Mouse (Mus musculus) neural tube, embryonic 13.5 days (tissue): ENCODE measurements around the gene Gpr68. TPM values are rescaled to one million over a fixed set of nuclear protein-coding genes. Genes with fewer than 3 reads are reported as not detected.

Experiments used
- ATAC-seq: fragments of 200-750 bp; cut with Nextera tagmentation; 2 replicates; pipeline ENCODE4 v1.8.0; 2017; ENCODE audit warnings: low read depth, mild to moderate bottlenecking, moderate TSS enrichment, moderate library complexity
- H3K27ac ChIP-seq: fragments of 300-500 bp; sonication (generic); replicated peaks from 2 replicates; pipeline ENCODE4 v1.5.1; 2015; ENCODE audit warnings: moderate library complexity, mild to moderate bottlenecking, inconsistent platforms
- H3K27me3 ChIP-seq: fragments of 300-500 bp; sonication (generic); 2 replicates; pipeline ENCODE4 v1.6.1; 2015; ENCODE audit warnings: mild to moderate bottlenecking, inconsistent platforms
- H3K36me3 ChIP-seq: fragments of 300-500 bp; sonication (generic); 2 replicates; pipeline ENCODE4 v1.6.1; 2015; ENCODE audit warnings: mild to moderate bottlenecking, inconsistent platforms
- H3K4me1 ChIP-seq: fragments of 300-500 bp; sonication (generic); replicated peaks from 2 replicates; pipeline ENCODE4 v1.6.1; 2015; ENCODE audit warnings: inconsistent platforms
- H3K4me2 ChIP-seq: fragments of 300-500 bp; sonication (generic); 2 replicates; pipeline ENCODE4 v1.6.1; 2015; ENCODE audit warnings: inconsistent platforms, mild to moderate bottlenecking, moderate library complexity
- H3K4me3 ChIP-seq: fragments of 300-500 bp; sonication (generic); 2 replicates; pipeline ENCODE4 v1.5.1; 2015; ENCODE audit warnings: mild to moderate bottlenecking, inconsistent platforms
- H3K9ac ChIP-seq: fragments of 300-500 bp; sonication (generic); 2 replicates; pipeline ENCODE4 v1.6.1; 2015; ENCODE audit warnings: moderate library complexity, mild to moderate bottlenecking, inconsistent platforms
- H3K9me3 ChIP-seq: fragments of 300-500 bp; sonication (generic); 2 replicates; pipeline ENCODE4 v1.6.1; 2016; ENCODE audit warnings: inconsistent platforms
- WGBS: fragments of 180-500 bp; shearing (Covaris S2); methylation state at CpG from one replicate; pipeline ENCODE4 v1.1.7; 2015; 5-methylcytosine and 5-hydroxymethylcytosine counted together
- polyA plus RNA-seq: library from polyadenylated mRNA; unstranded; fragments of >200 nt; fragmentation: Nextera tagmentation; extraction: Ambion mirVana; gene quantifications from 2 replicates; pipeline ENCODE4 v1.2.1, GENCODE M21; 2015

Gene Gpr68
- polyA plus RNA-seq, 1 experiment from 2014 or later, result 2.2 TPM

- Histone ChIP-seq H3K27ac (no peak overlapping the region), H3K36me3 (no peaks in the 10 kb centered on the region), H3K4me1 (0 out of 2 replicates have a peak, but pooled peaks cover 7% of the 10 kb centered on the region), H3K9ac (no peak overlapping the region), H3K9me3 (no peaks in the 10 kb centered on the region), H3K27me3 (no peaks in the 10 kb centered on the region), H3K4me2 (no peak overlapping the region), H3K4me3 (no peak overlapping the region)
- 88% methylated on average over 3 of the region's 3 CpGs for WGBS
- ATAC-seq, result no peak
Measured at GRCm38 (mm10) chr12:100885585-100885984, 22.4 kb downstream of the Gpr68 start.

- no peaks in the 10 kb centered on the region for H3K27me3 ChIP-seq
- no peak overlapping the region for H3K4me2 ChIP-seq
- no peak for ATAC-seq
- H3K9ac ChIP-seq, result no peak overlapping the region
- H3K27ac ChIP-seq, result no peak overlapping the region
- 80% methylated on average over 7 of the region's 7 CpGs for WGBS
- H3K36me3 ChIP-seq, result no peaks in the 10 kb centered on the region
- H3K9me3 ChIP-seq, result no peaks in the 10 kb centered on the region
- 0 out of 2 replicates have a peak, but pooled peaks cover 6% of the 10 kb centered on the region for H3K4me1 ChIP-seq
- no peak overlapping the region for H3K4me3 ChIP-seq
Measured at GRCm38 (mm10) chr12:100883168-100883567, 24.8 kb downstream of the Gpr68 start.

- no peaks in the 10 kb centered on the region for H3K4me1 ChIP-seq
- no peak overlapping the region for H3K9ac ChIP-seq
- no peaks in the 10 kb centered on the region for H3K36me3 ChIP-seq
- ATAC-seq, result no peak
- no peak overlapping the region for H3K4me2 ChIP-seq
- WGBS, result 94% methylated on average over 16 of the region's 16 CpGs
- no peaks in the 10 kb centered on the region for H3K27me3 ChIP-seq
- no peak overlapping the region for H3K4me3 ChIP-seq
- H3K9me3 ChIP-seq, result no peaks in the 10 kb centered on the region
- no peak overlapping the region for H3K27ac ChIP-seq
Measured at GRCm38 (mm10) chr12:100878556-100878955, 29.4 kb downstream of the Gpr68 start.

- Histone ChIP-seq H3K27ac (no peak overlapping the region), H3K4me3 (no peak overlapping the region), H3K4me1 (no peaks in the 10 kb centered on the region), H3K4me2 (no peak overlapping the region), H3K36me3 (no peaks in the 10 kb centered on the region), H3K27me3 (no peaks in the 10 kb centered on the region), H3K9ac (no peak overlapping the region), H3K9me3 (no peaks in the 10 kb centered on the region)
- no peak for ATAC-seq
- 76% methylated on average over 6 of the region's 6 CpGs for WGBS
Measured at GRCm38 (mm10) chr12:100877936-100878335, 30.1 kb downstream of the Gpr68 start.

- Histone ChIP-seq H3K4me3 (no peak overlapping the region), H3K27ac (no peak overlapping the region), H3K4me1 (no peaks in the 10 kb centered on the region), H3K27me3 (no peaks in the 10 kb centered on the region), H3K9me3 (no peaks in the 10 kb centered on the region), H3K4me2 (no peak overlapping the region), H3K36me3 (no peaks in the 10 kb centered on the region), H3K9ac (no peak overlapping the region)
- no peak for ATAC-seq
- 75% methylated on average over 6 of the region's 6 CpGs for WGBS
Measured at GRCm38 (mm10) chr12:100875960-100876359, 32.0 kb downstream of the Gpr68 start.

GRCm38 (mm10) chr12:100875553-100875952, 32.4 kb downstream of the Gpr68 start:
- no peak overlapping the region for H3K4me3 ChIP-seq
- no peaks in the 10 kb centered on the region for H3K36me3 ChIP-seq
- H3K27me3 ChIP-seq, result no peaks in the 10 kb centered on the region
- 52% methylated on average over 3 of the region's 3 CpGs for WGBS
- no peak overlapping the region for H3K4me2 ChIP-seq
- no peak overlapping the region for H3K27ac ChIP-seq
- no peaks in the 10 kb centered on the region for H3K9me3 ChIP-seq
- no peaks in the 10 kb centered on the region for H3K4me1 ChIP-seq
- ATAC-seq, result no peak
- no peak overlapping the region for H3K9ac ChIP-seq

GRCm38 (mm10) chr12:100873612-100874011, 34.4 kb downstream of the Gpr68 start:
- Histone ChIP-seq H3K36me3 (no peaks in the 10 kb centered on the region), H3K27ac (no peak overlapping the region), H3K4me3 (no peak overlapping the region), H3K4me1 (no peaks in the 10 kb centered on the region), H3K4me2 (no peak overlapping the region), H3K9me3 (0 out of 2 replicates have a peak, but pooled peaks cover 4% of the 10 kb centered on the region), H3K9ac (no peak overlapping the region), H3K27me3 (no peaks in the 10 kb centered on the region)
- ATAC-seq, result no peak
- WGBS, result 79% methylated on average over 3 of the region's 3 CpGs

- Histone ChIP-seq H3K27me3 (no peaks in the 10 kb centered on the region), H3K27ac (no peak overlapping the region), H3K36me3 (no peaks in the 10 kb centered on the region), H3K9ac (no peak overlapping the region), H3K9me3 (0 out of 2 replicates have a peak, but pooled peaks cover 4% of the 10 kb centered on the region), H3K4me3 (no peak overlapping the region), H3K4me2 (no peak overlapping the region), H3K4me1 (no peaks in the 10 kb centered on the region)
- ATAC-seq, result no peak
- WGBS, result 85% methylated on average over 2 of the region's 2 CpGs
Measured at GRCm38 (mm10) chr12:100871841-100872240, 36.2 kb downstream of the Gpr68 start.

GRCm38 (mm10) chr12:100871234-100871633, 36.8 kb downstream of the Gpr68 start:
- no peak for ATAC-seq
- H3K36me3 ChIP-seq, result no peaks in the 10 kb centered on the region
- WGBS, result 89% methylated on average over 6 of the region's 6 CpGs
- 0 out of 2 replicates have a peak, but pooled peaks cover 4% of the 10 kb centered on the region for H3K9me3 ChIP-seq
- H3K4me1 ChIP-seq, result no peaks in the 10 kb centered on the region
- no peak overlapping the region for H3K4me2 ChIP-seq
- H3K9ac ChIP-seq, result no peak overlapping the region
- H3K27ac ChIP-seq, result no peak overlapping the region
- H3K27me3 ChIP-seq, result no peaks in the 10 kb centered on the region
- no peak overlapping the region for H3K4me3 ChIP-seq

GRCm38 (mm10) chr12:100868049-100868622, 39.9 kb downstream of the Gpr68 start:
- Histone ChIP-seq H3K27ac (no peak overlapping the region), H3K9me3 (0 out of 2 replicates have a peak, but pooled peaks cover 4% of the 10 kb centered on the region), H3K4me3 (no peak overlapping the region), H3K36me3 (no peaks in the 10 kb centered on the region), H3K27me3 (no peaks in the 10 kb centered on the region), H3K4me1 (peaks cover 12% of the 10 kb centered on the region; the same call in 1 of the 2 replicates), H3K9ac (no peak overlapping the region), H3K4me2 (no peak overlapping the region)
- WGBS, result 55% methylated on average over 4 of the region's 4 CpGs
- no peak for ATAC-seq

- H3K4me1 ChIP-seq, result peaks cover 12% of the 10 kb centered on the region; the same call in 1 of the 2 replicates
- no peak overlapping the region for H3K27ac ChIP-seq
- no peak overlapping the region for H3K4me3 ChIP-seq
- 90% methylated on average over 8 of the region's 8 CpGs for WGBS
- H3K27me3 ChIP-seq, result no peaks in the 10 kb centered on the region
- no peaks in the 10 kb centered on the region for H3K36me3 ChIP-seq
- H3K9ac ChIP-seq, result no peak overlapping the region
- H3K9me3 ChIP-seq, result 0 out of 2 replicates have a peak, but pooled peaks cover 4% of the 10 kb centered on the region
- no peak overlapping the region for H3K4me2 ChIP-seq
- no peak for ATAC-seq
Measured at GRCm38 (mm10) chr12:100867097-100867496, 40.9 kb downstream of the Gpr68 start.

GRCm38 (mm10) chr12:100865509-100866078, 42.4 kb downstream of the Gpr68 start:
- 65% methylated on average over 11 of the region's 11 CpGs for WGBS
- Histone ChIP-seq H3K4me2 (no peak overlapping the region), H3K27me3 (no peaks in the 10 kb centered on the region), H3K4me3 (no peak overlapping the region), H3K27ac (0 out of 2 replicates have a peak overlapping the region, but pooled peaks have one; percentile 20), H3K9ac (no peak overlapping the region), H3K9me3 (0 out of 2 replicates have a peak, but pooled peaks cover 4% of the 10 kb centered on the region), H3K4me1 (peaks cover 12% of the 10 kb centered on the region; the same call in 1 of the 2 replicates), H3K36me3 (no peaks in the 10 kb centered on the region)
- peak; percentile 37; the same call in 1 of the 2 replicates for ATAC-seq
